Mouse (Mus musculus) heart, adult 2 months (tissue): ENCODE measurements around the gene Mecom.

ENCODE experiments used
- CTCF ChIP-seq: fragments of 200-600 bp; IDR thresholded peaks from 2 replicates; pipeline ENCODE4 v1.8.1; 2022; ENCODE audit warnings: antibody characterized with exemption, mild to moderate bottlenecking, moderate library complexity
- EP300 ChIP-seq: fragments of 200-500 bp; IDR thresholded peaks from 2 replicates; pipeline ENCODE4 v1.6.1; 2011; ENCODE audit warnings: low read depth, low read length, control low read depth; ENCODE audit not compliant: insufficient read depth
- POLR2A ChIP-seq: fragments of 200-500 bp; IDR thresholded peaks from 2 replicates; pipeline ENCODE4 v1.6.1; 2011; ENCODE audit warnings: mild to moderate bottlenecking, low read depth, low read length, control low read depth; ENCODE audit not compliant: insufficient read depth

GRCm38 (mm10) chr3:30019411-30019810, 528.4 kb downstream of the Mecom start:
- TF ChIP-seq EP300 (no peak), CTCF (no peak), POLR2A (no peak)
